Mouse (Mus musculus): ENCODE measurements around the gene Stxbp5. TPM values are rescaled to one million over a fixed set of nuclear protein-coding genes. Genes with fewer than 3 reads are reported as not detected.

Gene Stxbp5
- polyA plus RNA-seq (2011; ENCODE audit: insufficient read length, low read depth, missing spikeins), result 22.9 and 24.6 TPM in 2 replicates

DNA sequence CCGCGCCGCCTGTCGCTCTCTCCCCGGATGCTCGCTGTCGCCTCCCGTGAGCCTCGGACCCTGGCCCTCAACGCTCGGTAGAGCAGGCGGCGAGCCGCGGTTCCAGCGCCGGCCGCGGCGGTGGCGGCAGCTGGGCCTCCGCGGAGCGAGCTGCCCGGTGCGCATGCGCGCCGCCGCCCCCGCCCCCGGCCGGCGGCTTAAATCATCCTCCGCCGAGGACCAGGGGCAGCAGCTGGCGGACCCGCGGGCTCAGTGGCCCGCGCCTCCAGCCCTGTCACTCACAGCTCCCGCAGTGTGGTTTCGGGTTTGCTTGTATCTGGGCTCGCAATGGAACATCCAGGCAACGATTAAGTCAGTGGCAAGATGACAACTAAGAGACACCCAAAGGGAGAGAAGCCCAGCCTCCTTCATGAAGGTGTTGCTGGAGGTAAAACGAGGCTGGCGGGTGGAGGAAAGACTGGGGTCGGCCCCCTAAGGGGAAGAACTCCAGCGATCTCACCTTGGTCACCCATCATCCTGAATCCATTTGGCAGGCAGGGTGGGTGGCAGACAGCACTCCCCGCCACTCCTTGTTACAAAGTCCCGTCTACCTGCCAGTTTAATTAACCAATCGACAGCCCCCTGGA lies at the start of gene Stxbp5:
Stxbp5 (minus strand) TSS at position 9 of the 626 bp plus-strand sequence.
- Histone ChIP-seq H3K4me1 (ENCODE audit: control insufficient read depth, insufficient read depth, low read length) (no peaks in the 10 kb centered on the region), H3K27ac (ENCODE audit: insufficient read depth, low read length) (peak within 1 kb of the TSS; percentile 85), H3K4me3 (ENCODE audit: insufficient read depth, low read length) (peak within 1 kb of the TSS; percentile 67)
- peak; percentile 84 for TF ChIP-seq POLR2A (IDR thresholded peaks at IDR 0.05; ENCODE audit: low read depth, low read length)
- no peak for TF ChIP-seq CTCF (IDR thresholded peaks at IDR 0.05; ENCODE audit: borderline replicate concordance, insufficient read depth, low read length)

DNA sequence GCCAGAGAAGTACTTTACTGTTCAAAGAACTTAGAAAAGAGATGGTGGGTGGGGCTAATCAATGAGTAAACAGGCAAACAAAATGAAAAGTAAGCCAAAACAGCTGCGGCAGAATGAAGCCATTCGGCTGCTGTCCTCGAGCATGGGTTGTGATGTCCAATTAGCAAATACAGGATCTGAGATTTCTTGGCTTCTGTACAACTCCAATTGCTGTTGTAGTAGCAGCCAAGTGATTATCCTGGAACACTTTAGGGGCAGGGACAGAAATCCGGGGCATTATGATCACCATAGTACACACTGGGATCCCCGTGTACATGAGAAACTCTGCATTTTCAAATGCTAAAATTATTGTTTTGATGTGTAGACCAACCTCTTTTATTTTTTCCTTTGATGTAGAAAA lies 11.5 kb upstream of the Stxbp5 start:
- no peak for TF ChIP-seq CTCF (IDR thresholded peaks at IDR 0.05; ENCODE audit: borderline replicate concordance, insufficient read depth, low read length)
- TF ChIP-seq POLR2A (IDR thresholded peaks at IDR 0.05; ENCODE audit: low read depth, low read length), result no peak
- Histone ChIP-seq H3K4me1 (ENCODE audit: control insufficient read depth, insufficient read depth, low read length) (no peaks in the 10 kb centered on the region), H3K4me3 (ENCODE audit: insufficient read depth, low read length) (no peak overlapping the region), H3K27ac (ENCODE audit: insufficient read depth, low read length) (no peak overlapping the region)

DNA sequence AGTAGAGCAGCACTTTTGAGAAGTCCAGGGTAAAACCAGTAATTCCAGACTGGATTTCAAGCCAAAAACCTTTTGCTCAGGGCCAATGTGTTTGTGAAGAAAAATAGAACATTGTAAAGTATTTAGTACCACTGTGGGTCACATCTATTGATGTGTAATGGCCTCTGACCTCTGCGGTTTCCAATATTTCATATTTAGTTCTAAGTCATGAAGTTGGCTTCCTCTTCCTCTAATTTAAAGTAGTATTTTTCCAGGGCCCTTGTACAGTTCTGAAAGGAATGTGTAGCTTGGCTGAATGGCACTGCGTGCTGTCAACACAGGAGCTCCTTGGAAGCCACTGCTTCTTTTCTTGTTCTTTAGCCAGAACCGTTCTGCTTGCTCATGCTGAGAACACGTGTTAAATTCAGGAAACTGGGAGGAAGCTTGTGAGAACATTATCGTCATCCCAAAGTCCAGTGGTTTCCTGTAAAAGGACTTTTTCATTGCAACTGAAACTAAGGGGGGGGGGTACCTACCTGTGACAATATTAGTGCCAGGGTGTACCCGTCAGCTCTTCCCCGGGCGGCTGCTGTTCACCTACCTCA lies 7.1 kb upstream of the Stxbp5 start:
- TF ChIP-seq CTCF (IDR thresholded peaks at IDR 0.05; ENCODE audit: borderline replicate concordance, insufficient read depth, low read length) (no peak), POLR2A (IDR thresholded peaks at IDR 0.05; ENCODE audit: low read depth, low read length) (no peak)
- Histone ChIP-seq H3K4me3 (ENCODE audit: insufficient read depth, low read length) (no peak overlapping the region), H3K27ac (ENCODE audit: insufficient read depth, low read length) (no peak overlapping the region; the same call in 1 of the 2 replicates), H3K4me1 (ENCODE audit: control insufficient read depth, insufficient read depth, low read length) (no peaks in the 10 kb centered on the region)

DNA sequence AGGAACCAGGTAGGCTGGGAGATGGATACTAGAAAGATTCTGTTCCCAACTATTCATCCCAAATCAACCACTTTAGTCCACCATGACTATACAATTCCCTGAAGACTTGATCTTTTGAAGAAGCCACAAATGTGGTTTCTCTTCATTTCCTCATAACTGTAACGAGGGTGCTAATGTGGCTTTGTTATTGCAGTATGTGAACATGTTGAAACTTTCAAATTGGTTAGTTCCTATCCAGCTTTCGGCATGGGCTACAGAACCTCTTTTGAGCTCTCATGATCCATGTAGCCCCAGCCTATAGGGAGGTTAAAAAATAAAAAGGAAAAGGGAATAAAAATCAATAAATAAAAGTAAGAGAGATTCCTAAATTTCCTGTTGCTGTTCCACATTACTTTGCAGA lies 6.6 kb upstream of the Stxbp5 start:
- peak overlapping the region; percentile 47 for H3K27ac ChIP-seq (ENCODE audit: insufficient read depth, low read length)
- TF ChIP-seq CTCF (IDR thresholded peaks at IDR 0.05; ENCODE audit: borderline replicate concordance, insufficient read depth, low read length) (no peak), POLR2A (IDR thresholded peaks at IDR 0.05; ENCODE audit: low read depth, low read length) (no peak)
- no peaks in the 10 kb centered on the region for H3K4me1 ChIP-seq (ENCODE audit: control insufficient read depth, insufficient read depth, low read length)
- no peak overlapping the region for H3K4me3 ChIP-seq (ENCODE audit: insufficient read depth, low read length)

DNA sequence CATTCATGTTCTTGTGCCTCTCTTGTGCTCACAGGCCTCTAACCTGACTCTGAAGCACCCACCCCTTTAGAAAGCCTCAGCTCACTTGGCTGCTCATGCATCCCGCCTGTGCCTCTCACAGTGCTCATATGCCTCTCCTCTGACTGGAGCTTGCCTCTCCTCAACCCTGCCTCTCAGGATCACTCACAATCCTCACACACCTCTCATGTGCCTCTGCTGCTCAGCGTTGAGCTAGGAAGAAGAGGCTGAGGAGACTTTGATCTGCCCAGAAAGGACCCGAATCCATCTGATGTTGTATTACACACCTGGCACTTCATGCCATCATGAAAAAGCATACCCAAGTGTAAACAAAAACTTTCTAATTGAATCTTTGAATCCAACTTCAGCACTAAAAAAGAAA lies 5.3 kb upstream of the Stxbp5 start:
- Histone ChIP-seq H3K27ac (ENCODE audit: insufficient read depth, low read length) (no peak overlapping the region), H3K4me3 (ENCODE audit: insufficient read depth, low read length) (no peak overlapping the region), H3K4me1 (ENCODE audit: control insufficient read depth, insufficient read depth, low read length) (no peaks in the 10 kb centered on the region)
- no peak for TF ChIP-seq CTCF (IDR thresholded peaks at IDR 0.05; ENCODE audit: borderline replicate concordance, insufficient read depth, low read length)
- TF ChIP-seq POLR2A (IDR thresholded peaks at IDR 0.05; ENCODE audit: low read depth, low read length), result no peak

DNA sequence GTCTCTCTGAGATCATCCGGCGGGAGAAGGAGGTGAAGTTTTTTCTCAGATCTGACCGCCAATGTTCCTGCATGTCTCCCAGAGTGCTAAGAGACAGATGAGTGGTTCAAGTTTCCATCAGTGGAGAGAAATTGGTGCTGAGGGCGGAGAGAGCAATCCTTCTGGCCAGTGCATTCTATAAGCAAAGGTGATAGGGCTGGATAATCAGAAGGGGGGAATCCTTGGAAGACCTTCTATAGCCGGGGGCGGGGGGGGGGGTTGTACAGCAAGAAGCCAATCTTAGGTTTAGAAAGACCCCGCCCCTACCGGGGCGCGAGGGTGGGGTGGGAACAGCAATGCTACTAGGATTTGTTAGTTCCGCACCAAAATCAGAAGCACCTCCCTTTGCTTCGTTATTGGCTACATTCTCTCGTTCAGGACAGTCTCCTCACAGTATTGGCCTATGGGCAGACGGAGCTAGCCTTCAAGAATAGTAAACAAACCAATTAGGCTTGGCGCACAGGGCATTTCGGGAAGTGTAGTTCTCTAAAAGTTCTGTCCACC lies 889 bp upstream of the Stxbp5 start:
- TF ChIP-seq CTCF (IDR thresholded peaks at IDR 0.05; ENCODE audit: borderline replicate concordance, insufficient read depth, low read length), result no peak
- TF ChIP-seq POLR2A (IDR thresholded peaks at IDR 0.05; ENCODE audit: low read depth, low read length), result no peak
- Histone ChIP-seq H3K4me3 (ENCODE audit: insufficient read depth, low read length) (peak overlapping the region; percentile 67), H3K4me1 (ENCODE audit: control insufficient read depth, insufficient read depth, low read length) (no peaks in the 10 kb centered on the region), H3K27ac (ENCODE audit: insufficient read depth, low read length) (peak overlapping the region; percentile 60)

DNA sequence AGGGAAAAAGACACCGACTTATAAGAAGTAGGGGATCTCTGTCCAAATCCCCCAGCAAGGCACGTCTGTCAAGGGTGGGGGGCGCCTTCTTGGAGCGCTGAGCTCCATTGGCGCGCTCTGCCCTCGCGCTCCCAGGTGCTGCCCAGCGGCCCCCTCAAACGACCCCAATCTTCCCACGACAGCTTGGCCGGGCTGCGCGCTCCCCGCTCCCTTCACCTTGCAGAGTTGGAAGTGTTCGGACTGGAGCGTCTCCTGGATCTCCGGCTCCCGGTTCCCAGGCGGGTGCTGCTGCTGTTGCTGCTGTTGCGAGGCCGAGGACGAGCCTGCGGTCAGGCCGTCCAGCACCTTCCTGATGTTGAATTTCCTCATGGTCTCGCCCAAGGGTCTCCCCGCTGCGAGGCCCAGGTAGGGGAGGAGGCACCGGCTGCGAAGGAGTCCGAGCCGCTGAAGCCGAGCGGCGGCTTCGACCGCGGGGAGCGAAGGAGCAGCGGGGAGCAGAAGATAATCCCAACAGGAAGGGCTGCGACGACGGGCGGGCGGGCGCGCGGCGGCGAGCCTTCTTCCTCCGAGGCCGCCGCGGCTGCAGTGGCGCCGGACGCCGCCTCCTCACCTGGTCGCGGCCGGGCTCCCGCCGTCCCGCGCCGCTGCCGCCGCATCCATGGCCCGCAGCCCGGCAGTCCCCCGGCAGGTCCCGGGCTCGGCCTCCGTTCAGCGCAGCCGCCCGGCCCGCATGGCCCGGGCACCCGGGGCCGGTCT lies 386 bp downstream of the Stxbp5 start:
- Histone ChIP-seq H3K4me1 (ENCODE audit: control insufficient read depth, insufficient read depth, low read length) (no peaks in the 10 kb centered on the region), H3K27ac (ENCODE audit: insufficient read depth, low read length) (peak overlapping the region; percentile 85), H3K4me3 (ENCODE audit: insufficient read depth, low read length) (peak overlapping the region; percentile 67)
- TF ChIP-seq CTCF (IDR thresholded peaks at IDR 0.05; ENCODE audit: borderline replicate concordance, insufficient read depth, low read length) (no peak), POLR2A (IDR thresholded peaks at IDR 0.05; ENCODE audit: low read depth, low read length) (no peak)

DNA sequence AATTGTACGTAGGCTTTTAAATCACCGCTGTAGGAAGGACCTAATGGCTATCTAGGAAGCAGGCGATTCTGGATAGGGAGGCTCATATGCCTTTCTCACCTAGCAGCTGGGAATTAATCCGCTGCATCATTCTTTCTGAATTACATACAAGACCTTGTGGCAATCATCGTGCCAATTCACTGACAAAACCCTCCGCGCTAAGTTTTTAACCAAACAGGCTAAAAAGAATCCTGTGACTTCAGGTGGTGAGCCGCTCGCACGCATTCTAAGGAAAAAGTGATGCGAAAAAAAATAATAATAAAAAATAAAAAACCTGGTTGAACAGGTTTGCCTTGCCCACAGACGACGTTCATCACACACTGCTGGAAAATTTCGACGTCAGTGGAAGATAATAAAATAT lies 1.1 kb downstream of the Stxbp5 start:
- TF ChIP-seq CTCF (IDR thresholded peaks at IDR 0.05; ENCODE audit: borderline replicate concordance, insufficient read depth, low read length) (no peak), POLR2A (IDR thresholded peaks at IDR 0.05; ENCODE audit: low read depth, low read length) (no peak)
- Histone ChIP-seq H3K4me3 (ENCODE audit: insufficient read depth, low read length) (peak overlapping the region; percentile 67), H3K27ac (ENCODE audit: insufficient read depth, low read length) (no peak overlapping the region), H3K4me1 (ENCODE audit: control insufficient read depth, insufficient read depth, low read length) (no peaks in the 10 kb centered on the region)

DNA sequence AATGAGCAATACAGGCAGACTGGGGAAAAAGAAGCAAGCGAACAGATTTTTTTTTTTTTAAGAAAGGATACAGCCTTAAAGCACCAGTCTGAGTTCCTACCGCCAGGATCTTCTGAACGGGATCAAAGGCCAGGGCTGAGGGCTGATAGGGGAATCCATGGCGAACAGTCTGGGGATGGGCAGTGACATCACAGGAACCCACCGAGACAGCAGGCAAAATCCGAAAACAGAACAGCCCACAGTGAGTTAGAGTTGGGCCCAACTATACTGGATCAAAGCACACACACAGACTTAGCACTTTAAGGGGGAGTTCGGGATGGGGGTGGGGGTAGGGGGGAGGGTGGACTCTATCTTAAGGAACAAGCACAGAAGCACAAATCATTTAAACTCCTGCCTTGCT lies 1.8 kb downstream of the Stxbp5 start:
- TF ChIP-seq CTCF (IDR thresholded peaks at IDR 0.05; ENCODE audit: borderline replicate concordance, insufficient read depth, low read length) (no peak), POLR2A (IDR thresholded peaks at IDR 0.05; ENCODE audit: low read depth, low read length) (no peak)
- Histone ChIP-seq H3K4me3 (ENCODE audit: insufficient read depth, low read length) (peak overlapping the region; percentile 60), H3K27ac (ENCODE audit: insufficient read depth, low read length) (no peak overlapping the region), H3K4me1 (ENCODE audit: control insufficient read depth, insufficient read depth, low read length) (no peaks in the 10 kb centered on the region)

All from embryonic fibroblast, embryonic 13.5 days (primary cell).